Mouse (Mus musculus) cerebellum, adult 11 months (tissue): ENCODE data around the gene Armc5.

Experiments
- DNase-seq: peaks from one replicate; pipeline ENCODE4 v3.0.0; 2022

Gene Armc5

GRCm38 (mm10) chr7:128236856-128237592 is at the start of gene Armc5:
Gene Armc5, plus strand, starts transcription at chr7:128237342.
- peak; percentile 87 for DNase-seq

- no peak for DNase-seq
These were observed 35.5 kb upstream of the Armc5 start for GRCm38 (mm10) chr7:128201607-128202006.

GRCm38 (mm10) chr7:128203071-128203470 is 34.1 kb upstream of the Armc5 start:
- DNase-seq = no peak

- DNase-seq = no peak
These were observed 33.0 kb upstream of the Armc5 start for GRCm38 (mm10) chr7:128204179-128204578.

GRCm38 (mm10) chr7:128205695-128206094 is 31.4 kb upstream of the Armc5 start:
- DNase-seq = no peak

- no peak for DNase-seq
These were observed 31.0 kb upstream of the Armc5 start, which contains the start of gene Cox6a2 for GRCm38 (mm10) chr7:128206152-128206551. Gene Cox6a2, minus strand, starts transcription at chr7:128206387.

GRCm38 (mm10) chr7:128208187-128208586 is 29.0 kb upstream of the Armc5 start:
- DNase-seq = peak; percentile 49

- no peak for DNase-seq
These were observed 27.3 kb upstream of the Armc5 start for GRCm38 (mm10) chr7:128209826-128210225.

- no peak for DNase-seq
These were observed 17.2 kb upstream of the Armc5 start for GRCm38 (mm10) chr7:128219952-128220351.

GRCm38 (mm10) chr7:128220936-128221335 is 16.2 kb upstream of the Armc5 start:
- no peak for DNase-seq

- DNase-seq = no peak
These were observed 5.4 kb upstream of the Armc5 start for GRCm38 (mm10) chr7:128231741-128232140.

GRCm38 (mm10) chr7:128234796-128235195 is 2.3 kb upstream of the Armc5 start:
- no peak for DNase-seq

GRCm38 (mm10) chr7:128235481-128235880 is 1.7 kb upstream of the Armc5 start:
- DNase-seq = no peak

GRCm38 (mm10) chr7:128236426-128236825 is 716 bp upstream of the Armc5 start:
- DNase-seq = no peak

- DNase-seq = no peak
These were observed 418 bp downstream of the Armc5 start for GRCm38 (mm10) chr7:128237593-128237926.

GRCm38 (mm10) chr7:128237927-128238778 is 1.0 kb downstream of the Armc5 start, which contains the start of gene 9130023H24Rik:
Gene 9130023H24Rik, minus strand, starts transcription at chr7:128238031.
- peak; percentile 100 for DNase-seq

GRCm38 (mm10) chr7:128238991-128239390 is 1.8 kb downstream of the Armc5 start:
- DNase-seq = no peak

GRCm38 (mm10) chr7:128240131-128240784 is 3.1 kb downstream of the Armc5 start:
- peak; percentile 52 for DNase-seq

- no peak for DNase-seq
These were observed 5.2 kb downstream of the Armc5 start for GRCm38 (mm10) chr7:128242331-128242730.

GRCm38 (mm10) chr7:128243921-128244320 is 6.8 kb downstream of the Armc5 start:
- DNase-seq = no peak

GRCm38 (mm10) chr7:128244410-128245025 is 7.4 kb downstream of the Armc5 start:
- no peak for DNase-seq

GRCm38 (mm10) chr7:128245547-128245946 is 8.4 kb downstream of the Armc5 start:
- no peak for DNase-seq
